ENCODE assay signal across 8 mouse cellular contexts in the genomic region with DNA sequence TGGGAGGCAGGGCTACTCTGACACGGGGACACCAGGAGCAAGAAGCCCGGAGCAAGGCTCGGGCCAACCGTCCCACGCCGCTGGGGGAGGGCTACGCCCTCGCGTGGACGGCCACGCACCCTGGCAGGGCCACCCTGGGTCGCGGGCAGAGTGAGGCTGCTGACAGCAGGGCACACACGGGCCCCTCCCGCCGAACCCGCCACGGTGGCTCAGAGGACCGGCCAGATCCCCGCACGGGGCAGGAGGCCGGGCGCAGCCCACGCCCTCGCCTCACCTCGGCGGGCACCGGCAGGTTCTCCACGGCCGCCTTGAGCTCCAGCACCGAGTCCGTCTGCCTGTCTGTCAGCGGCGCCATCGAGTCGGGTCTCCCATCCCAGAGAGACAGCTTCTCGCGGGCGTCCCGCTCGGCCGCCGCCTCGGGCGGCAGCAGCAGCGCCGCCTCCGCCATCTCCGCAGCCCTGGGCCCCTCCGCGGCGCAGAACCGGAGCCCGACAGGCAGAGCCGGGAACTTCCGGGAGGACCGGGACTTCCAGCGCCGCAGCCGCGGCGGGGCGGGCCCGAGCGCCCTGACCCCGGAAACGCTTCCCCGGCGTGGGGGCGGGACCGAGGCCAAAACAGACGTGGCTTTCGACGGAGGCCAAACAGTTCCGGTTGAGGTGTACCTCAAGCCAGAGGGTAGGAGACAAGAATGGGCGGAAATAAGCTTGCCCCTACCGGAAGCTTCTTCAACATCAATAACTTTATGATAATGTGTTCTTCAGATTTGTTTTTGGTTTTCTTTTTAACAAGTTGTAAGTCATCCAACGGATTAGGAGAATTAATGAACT. TPM values are rescaled to one million over a fixed set of nuclear protein-coding genes. Genes with fewer than 3 reads are reported as not detected.
DNase-seq lines count a peak whose midpoint lies in the region; ATAC-seq lines count a peak whose summit lies in the region.

A gene (minus strand): TSS at position 527 of the 827 bp plus-strand sequence.

- H3K4me3 ChIP-seq in lung, embryonic 16.5 days (ENCODE audit: low read length): peak within 1 kb of the TSS; percentile 86

- peak; percentile 92 to 97 for ATAC-seq in hematopoietic stem cell, adult 5-6 weeks (replicated peaks in 1 of 2; ENCODE audit: insufficient read depth in 1 of 2, low FRiP score in 2 of 2, low TSS enrichment in 1 of 2, low read depth in 1 of 2, poor library complexity in 2 of 2, severe bottlenecking in 2 of 2)
- peak; percentile 99 for ATAC-seq in lung, embryonic 16.5 days (ENCODE audit: low read depth)

- H3K27ac ChIP-seq in lung, embryonic 16.5 days (ENCODE audit: low read length): peak within 1 kb of the TSS; percentile 90

- WGBS in lung, embryonic 16.5 days: under 1% methylated on average over 70 of the region's 78 CpGs

- no peaks in the 10 kb centered on the region for H3K36me3 ChIP-seq in lung, embryonic 16.5 days (ENCODE audit: control insufficient read depth, insufficient read depth, low read length)

- peaks cover 11% of the 10 kb centered on the region for H3K4me1 ChIP-seq in lung, embryonic 16.5 days (replicated peaks; ENCODE audit: control insufficient read depth, insufficient read depth, low read length)

- H3K27me3 ChIP-seq in lung, embryonic 16.5 days (ENCODE audit: control insufficient read depth, insufficient read depth, low read depth, low read length): no peaks in the 10 kb centered on the region

- DNase-seq in MEL-GATA-1-ER (ENCODE audit: extremely low read depth, low read depth): peak; percentile 87
- peak; percentile 97 for DNase-seq in cerebellum, adult 8-10 months
- DNase-seq in forelimb bud, embryonic 11.5 days (ENCODE audit: low read depth, low spot score): peak; percentile 85
- peak; percentile 87 for DNase-seq in layer of hippocampus, adult 9-10 months (ENCODE audit: low spot score)
- DNase-seq in ovary, postnatal 10 days (ENCODE audit: low spot score): peak; percentile 97
- peak; percentile 95 to 96 for DNase-seq in thymus, postnatal 10 days (ENCODE audit: low spot score in 2 of 2)

- peak within 1 kb of the TSS; percentile 92 for H3K9ac ChIP-seq in lung, embryonic 16.5 days (ENCODE audit: low read length)

- no peaks in the 10 kb centered on the region for H3K9me3 ChIP-seq in lung, embryonic 16.5 days (ENCODE audit: control insufficient read depth, low read length)

- peak within 1 kb of the TSS; percentile 67 for H3K4me2 ChIP-seq in lung, embryonic 16.5 days (ENCODE audit: low read depth, low read length)

RNA-seq across cellular contexts. Expression of the gene that starts here (rescaled TPM):
- 27.0 and 27.6 TPM in 2 replicates for total RNA-seq in hematopoietic stem cell, adult 5-6 weeks (2017)
- polyA plus RNA-seq in lung, embryonic 16.5 days (2015; fragmentation: Nextera tagmentation; extraction: Ambion mirVana): 19.9 and 21.0 TPM in 2 replicates

Comparison
In these comparisons a context has a peak if more than half of its experiments do, and no peak if none do; other contexts are left out.
1. Peak in every context shown above with its lines: DNase-seq, ATAC-seq, H3K4me3 ChIP-seq and H3K27ac ChIP-seq.